Mouse (Mus musculus) thymus, postnatal 0 days (tissue): ENCODE measurements around the gene Gm2888. TPM values are rescaled to one million over a fixed set of nuclear protein-coding genes. Genes with fewer than 3 reads are reported as not detected.
"Not testable (repeated sequence)": the region's sequence is repeated elsewhere in the genome, so short reads cannot be mapped to it uniquely, and the experiment has no call there.

Source experiments
- DNase-seq: peaks from one replicate; pipeline ENCODE4 v3.0.0-alpha.2; 2015; ENCODE audit warnings: low spot score
- polyA plus RNA-seq: library from polyadenylated mRNA; unstranded; fragments of >200 nt; fragmentation: Nextera tagmentation; extraction: Ambion mirVana; gene quantifications from 2 replicates; pipeline ENCODE4 v1.2.1, GENCODE M21; 2015

Gene Gm2888
- not detected in 2 replicates for polyA plus RNA-seq

- DNase-seq: not testable (repeated sequence)
Measured at GRCm38 (mm10) chr14:3029702-3030101, at the start of gene Gm2888. Gene Gm2888 (plus strand): TSS chr14:3030002.

- peak; percentile 1 for DNase-seq
Measured at GRCm38 (mm10) chr14:3048727-3049512, 19.1 kb downstream of the Gm2888 start, which contains the start of gene Gm2897. Gene Gm2897 (plus strand): TSS chr14:3049285.

- DNase-seq: not testable (repeated sequence)
Measured at GRCm38 (mm10) chr14:3049513-3049800, 19.7 kb downstream of the Gm2888 start.

- not testable (repeated sequence) for DNase-seq
Measured at GRCm38 (mm10) chr14:3050087-3050486, 20.3 kb downstream of the Gm2888 start.

Other genes starting within 250 kb of the Gm2888 start
- gene Gm2897, start 19.3 kb downstream of the Gm2888 start, polyA plus RNA-seq: 0.10 TPM in 1 of 2 replicates, not detected in the other
- not detected in 2 replicates for gene Gm10340, start 104.0 kb downstream of the Gm2888 start, polyA plus RNA-seq
- gene Gm5795, start 158.3 kb downstream of the Gm2888 start, polyA plus RNA-seq: not detected in 2 replicates
- gene D830030K20Rik, start 178.5 kb downstream of the Gm2888 start, polyA plus RNA-seq: 0.54 and 1.2 TPM in 2 replicates